Mouse (Mus musculus) layer of hippocampus, adult 11-12 months (tissue): Measurements from ENCODE around the gene Frmd5.
A peak's percentile ranks its signal among the peaks of the same experiment; 100 is the strongest.
"Not testable (repeated sequence)": the region's sequence is repeated elsewhere in the genome, so short reads cannot be mapped to it uniquely, and the experiment has no call there.

Source experiments
- DNase-seq: peaks from one replicate; pipeline ENCODE4 v3.0.0; 2022; ENCODE audit warnings: low spot score

The Frmd5 gene

GRCm38 (mm10) chr2:121806959-121807653, at the start of gene Frmd5:
Frmd5 (minus strand) TSS chr2:121807087.
- peak; percentile 96 for DNase-seq

GRCm38 (mm10) chr2:121853974-121854373, 47.1 kb upstream of the Frmd5 start:
- no peak for DNase-seq

GRCm38 (mm10) chr2:121852045-121852444, 45.2 kb upstream of the Frmd5 start:
- no peak for DNase-seq

GRCm38 (mm10) chr2:121846050-121846449, 39.2 kb upstream of the Frmd5 start:
- DNase-seq: no peak

GRCm38 (mm10) chr2:121842249-121842648, 35.4 kb upstream of the Frmd5 start:
- no peak for DNase-seq

GRCm38 (mm10) chr2:121841453-121841852, 34.6 kb upstream of the Frmd5 start:
- no peak for DNase-seq

GRCm38 (mm10) chr2:121834926-121835325, 28.0 kb upstream of the Frmd5 start:
- DNase-seq: no peak

- peak; percentile 59 for DNase-seq
These were observed 25.6 kb upstream of the Frmd5 start for GRCm38 (mm10) chr2:121832484-121832894.

GRCm38 (mm10) chr2:121828411-121828810, 21.5 kb upstream of the Frmd5 start:
- no peak for DNase-seq

- DNase-seq: no peak
These were observed 19.3 kb upstream of the Frmd5 start for GRCm38 (mm10) chr2:121826189-121826588.

GRCm38 (mm10) chr2:121824653-121825052, 17.8 kb upstream of the Frmd5 start:
- DNase-seq: no peak

GRCm38 (mm10) chr2:121821787-121822186, 14.9 kb upstream of the Frmd5 start:
- no peak for DNase-seq

GRCm38 (mm10) chr2:121810876-121811275, 4.0 kb upstream of the Frmd5 start:
- DNase-seq: not testable (repeated sequence)

GRCm38 (mm10) chr2:121809126-121809525, 2.2 kb upstream of the Frmd5 start:
- DNase-seq: no peak

GRCm38 (mm10) chr2:121806171-121806943, 530 bp downstream of the Frmd5 start:
- peak; percentile 35 for DNase-seq

GRCm38 (mm10) chr2:121799051-121799450, 7.8 kb downstream of the Frmd5 start:
- peak; percentile 49 for DNase-seq

GRCm38 (mm10) chr2:121795995-121796394, 10.9 kb downstream of the Frmd5 start:
- DNase-seq: no peak

- DNase-seq: no peak
These were observed 17.1 kb downstream of the Frmd5 start for GRCm38 (mm10) chr2:121789777-121790176.

GRCm38 (mm10) chr2:121788415-121788814, 18.5 kb downstream of the Frmd5 start:
- no peak for DNase-seq

GRCm38 (mm10) chr2:121787767-121788166, 19.1 kb downstream of the Frmd5 start:
- DNase-seq: peak; percentile 32

GRCm38 (mm10) chr2:121787271-121787670, 19.6 kb downstream of the Frmd5 start:
- DNase-seq: no peak

- no peak for DNase-seq
These were observed 30.7 kb downstream of the Frmd5 start for GRCm38 (mm10) chr2:121776219-121776618.

GRCm38 (mm10) chr2:121764851-121765250, 42.0 kb downstream of the Frmd5 start:
- no peak for DNase-seq
